11 mouse cellular contexts compared by ENCODE assay signal in the genomic region with DNA sequence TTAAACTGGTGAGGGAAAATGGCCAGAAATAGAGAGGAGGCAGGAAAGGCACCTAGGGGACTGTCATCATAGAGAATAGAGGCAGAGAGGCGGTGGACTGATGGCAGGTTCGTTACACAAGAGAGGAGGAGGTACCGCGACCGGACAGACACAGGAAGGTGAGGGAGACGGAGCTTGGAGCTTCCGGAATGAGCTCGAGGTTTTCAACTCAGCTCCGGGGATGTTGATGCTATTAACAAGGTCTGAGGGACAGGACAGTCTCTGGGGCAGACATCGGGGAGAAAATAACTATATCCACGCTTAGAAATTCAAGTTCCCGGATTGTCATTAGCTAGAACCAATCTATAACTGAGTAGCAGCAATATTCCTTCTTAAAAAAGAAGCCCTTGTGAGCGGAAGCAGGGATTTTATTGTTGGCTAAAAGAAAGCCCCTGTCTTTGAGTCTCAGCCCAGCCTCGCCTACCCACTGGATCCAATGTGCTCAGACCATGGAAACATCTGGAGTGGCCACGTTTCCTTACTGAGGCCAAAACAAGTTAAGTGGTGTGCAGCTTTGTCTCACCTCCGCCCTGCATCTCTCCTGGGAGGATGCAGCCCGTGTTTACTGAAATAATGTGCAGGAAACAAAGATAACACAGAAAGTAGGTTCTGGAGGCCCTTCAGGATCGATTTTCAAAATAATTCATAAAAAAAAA. TPM values are rescaled to one million over a fixed set of nuclear protein-coding genes. Genes with fewer than 3 reads are reported as not detected.
DNase-seq lines count a peak whose midpoint lies in the region; ATAC-seq lines count a peak whose summit lies in the region.
"Had no signal": no experiment of that assay in that cellular context is flagged by ENCODE, and none has a peak within 500 bp of the region (broad histone marks: within the 10 kb centered on the region; RNA-seq: fewer than 3 reads in every experiment).

No protein-coding gene starts in this region.

- peaks cover 23% of the 10 kb centered on the region for H3K4me1 ChIP-seq in midbrain, embryonic 10.5 days
- 0 out of 2 replicates have a peak, but pooled peaks cover 6% of the 10 kb centered on the region for H3K4me1 ChIP-seq in midbrain, embryonic 13.5 days (replicated peaks)
- H3K4me1 ChIP-seq in heart, embryonic 16.5 days (ENCODE audit: control insufficient read depth, insufficient read depth, low read length) = peaks cover 8% of the 10 kb centered on the region; the same call in 1 of the 2 replicates
- H3K4me1 ChIP-seq in limb, embryonic 10.5 days = no peaks in the 10 kb centered on the region
- H3K4me1 ChIP-seq: midbrain, embryonic 15.5 days had no signal

- no peaks in the 10 kb centered on the region for H3K9me3 ChIP-seq in midbrain, embryonic 10.5 days (replicated peaks)
- H3K9me3 ChIP-seq in midbrain, embryonic 13.5 days = no peaks in the 10 kb centered on the region
- H3K9me3 ChIP-seq in heart, embryonic 16.5 days (replicated peaks; ENCODE audit: control insufficient read depth, low read length) = no peaks in the 10 kb centered on the region
- no peaks in the 10 kb centered on the region for H3K9me3 ChIP-seq in limb, embryonic 10.5 days (replicated peaks)
- H3K9me3 ChIP-seq: midbrain, embryonic 15.5 days had no signal

- H3K9ac ChIP-seq in midbrain, embryonic 13.5 days (replicated peaks) = no peak overlapping the region
- no peak overlapping the region for H3K9ac ChIP-seq in heart, embryonic 16.5 days (ENCODE audit: low read length)
- H3K9ac ChIP-seq: midbrain, embryonic 15.5 days had no signal

- H3K27ac ChIP-seq in midbrain, embryonic 10.5 days (replicated peaks) = 0 out of 2 replicates have a peak overlapping the region, but pooled peaks have one; percentile 9
- H3K27ac ChIP-seq in midbrain, embryonic 13.5 days = no peak overlapping the region
- peak overlapping the region; percentile 37 for H3K27ac ChIP-seq in heart, embryonic 16.5 days (ENCODE audit: low read length)
- no peak overlapping the region; the same call in 1 of the 2 replicates for H3K27ac ChIP-seq in limb, embryonic 10.5 days
- H3K27ac ChIP-seq: midbrain, embryonic 15.5 days had no signal

- 75% methylated on average over 18 of the region's 18 CpGs for WGBS in midbrain, embryonic 10.5 days
- 65% methylated on average over 18 of the region's 18 CpGs for WGBS in midbrain, embryonic 13.5 days
- 64% methylated on average over 18 of the region's 18 CpGs for whole genome bisulfite sequencing in heart, embryonic 16.5 days
- WGBS in limb, embryonic 10.5 days = 75% methylated on average over 18 of the region's 18 CpGs

- DNase-seq in adrenal gland, postnatal 14 days = peak; percentile 28
- DNase-seq in adrenal gland, adult 8-10 months = no peak
- no peak for DNase-seq in midbrain, embryonic 10.5 days (ENCODE audit: low spot score)
- peak; percentile 18 for DNase-seq in limb, embryonic 10.5 days (ENCODE audit: low spot score)
- DNase-seq in cerebellum, postnatal 36 days = no peak
- DNase-seq in spleen, postnatal 36 days (ENCODE audit: low spot score in 2 of 2) = no peak
- DNase-seq: adrenal gland, postnatal 10 days; cerebellum, adult 9-11 months had no signal

- no peak overlapping the region for H3K4me3 ChIP-seq in midbrain, embryonic 10.5 days
- H3K4me3 ChIP-seq in midbrain, embryonic 13.5 days (replicated peaks) = no peak overlapping the region
- no peak overlapping the region for H3K4me3 ChIP-seq in heart, embryonic 16.5 days (ENCODE audit: low read length)
- H3K4me3 ChIP-seq in limb, embryonic 10.5 days = no peak overlapping the region
- H3K4me3 ChIP-seq: midbrain, embryonic 15.5 days had no signal

- no peaks in the 10 kb centered on the region for H3K27me3 ChIP-seq in midbrain, embryonic 10.5 days (ENCODE audit: low read depth, poor library complexity, severe bottlenecking)
- H3K27me3 ChIP-seq in midbrain, embryonic 13.5 days = peaks cover 4% of the 10 kb centered on the region; the same call in 1 of the 2 replicates
- no peaks in the 10 kb centered on the region for H3K27me3 ChIP-seq in heart, embryonic 16.5 days (ENCODE audit: control insufficient read depth, insufficient read depth, low read length)
- no peaks in the 10 kb centered on the region for H3K27me3 ChIP-seq in limb, embryonic 10.5 days (ENCODE audit: low read depth, poor library complexity, severe bottlenecking)
- H3K27me3 ChIP-seq: midbrain, embryonic 15.5 days had no signal

- ATAC-seq in midbrain, embryonic 13.5 days = no peak
- peak; percentile 65 for ATAC-seq in heart, embryonic 16.5 days (replicated peaks; ENCODE audit: extremely low read depth, insufficient read depth, low FRiP score)
- ATAC-seq: midbrain, embryonic 15.5 days had no signal

- H3K4me2 ChIP-seq in midbrain, embryonic 13.5 days (replicated peaks) = no peak overlapping the region
- H3K4me2 ChIP-seq in heart, embryonic 16.5 days (ENCODE audit: low read depth, low read length) = no peak overlapping the region
- H3K4me2 ChIP-seq: midbrain, embryonic 15.5 days had no signal

- H3K36me3 ChIP-seq in midbrain, embryonic 10.5 days = no peaks in the 10 kb centered on the region
- H3K36me3 ChIP-seq in midbrain, embryonic 13.5 days = no peaks in the 10 kb centered on the region
- no peaks in the 10 kb centered on the region for H3K36me3 ChIP-seq in heart, embryonic 16.5 days (ENCODE audit: control insufficient read depth, insufficient read depth)
- no peaks in the 10 kb centered on the region for H3K36me3 ChIP-seq in limb, embryonic 10.5 days
- H3K36me3 ChIP-seq: midbrain, embryonic 15.5 days had no signal

RNA-seq across cellular contexts. Expression of gene Lamc1, which starts 21.3 kb away (rescaled TPM):
- total RNA-seq in adrenal gland, postnatal 14 days (2021) = 169 and 170 TPM in 2 replicates
- 10 to 100 TPM; 49.8 to 71.5 (median 61.8) TPM for total RNA-seq in adrenal gland, adult 8-10 months (2022)
- polyA plus RNA-seq in midbrain, embryonic 10.5 days (2016; fragmentation: Nextera tagmentation; extraction: Ambion mirVana) = 21.2 and 22.7 TPM in 2 replicates
- 11.3 and 14.9 TPM in 2 replicates for polyA plus RNA-seq in midbrain, embryonic 13.5 days (2015; fragmentation: Nextera tagmentation; extraction: Ambion mirVana)
- 73.8 and 85.3 TPM in 2 replicates for polyA plus RNA-seq in heart, embryonic 16.5 days (2015; fragmentation: Nextera tagmentation; extraction: Ambion mirVana)
- 25.4 and 25.6 TPM in 2 replicates for polyA plus RNA-seq in limb, embryonic 10.5 days (2016; fragmentation: Nextera tagmentation; extraction: Ambion mirVana)

Comparison
In these comparisons a context has a peak if more than half of its experiments do, and no peak if none do; other contexts are left out.
1. DNase-seq: peak in adrenal gland, postnatal 14 days (single experiment) and limb, embryonic 10.5 days (single experiment); none in adrenal gland, adult 8-10 months (single experiment), midbrain, embryonic 10.5 days (single experiment), cerebellum, postnatal 36 days (0 of 2) and spleen, postnatal 36 days (0 of 2).
2. H3K27ac ChIP-seq: peak in midbrain, embryonic 10.5 days (single experiment) and heart, embryonic 16.5 days (single experiment); none in midbrain, embryonic 13.5 days (single experiment) and limb, embryonic 10.5 days (single experiment).